Mouse (Mus musculus): ENCODE measurements around the gene Ergic2. TPM values are rescaled to one million over a fixed set of nuclear protein-coding genes. Genes with fewer than 3 reads are reported as not detected.
A peak's percentile ranks its signal among the peaks of the same experiment; 100 is the strongest.

The Ergic2 gene
- 201 and 235 TPM in 2 replicates for polyA plus RNA-seq (2015; fragmentation: Nextera tagmentation; extraction: Ambion mirVana)

DNA sequence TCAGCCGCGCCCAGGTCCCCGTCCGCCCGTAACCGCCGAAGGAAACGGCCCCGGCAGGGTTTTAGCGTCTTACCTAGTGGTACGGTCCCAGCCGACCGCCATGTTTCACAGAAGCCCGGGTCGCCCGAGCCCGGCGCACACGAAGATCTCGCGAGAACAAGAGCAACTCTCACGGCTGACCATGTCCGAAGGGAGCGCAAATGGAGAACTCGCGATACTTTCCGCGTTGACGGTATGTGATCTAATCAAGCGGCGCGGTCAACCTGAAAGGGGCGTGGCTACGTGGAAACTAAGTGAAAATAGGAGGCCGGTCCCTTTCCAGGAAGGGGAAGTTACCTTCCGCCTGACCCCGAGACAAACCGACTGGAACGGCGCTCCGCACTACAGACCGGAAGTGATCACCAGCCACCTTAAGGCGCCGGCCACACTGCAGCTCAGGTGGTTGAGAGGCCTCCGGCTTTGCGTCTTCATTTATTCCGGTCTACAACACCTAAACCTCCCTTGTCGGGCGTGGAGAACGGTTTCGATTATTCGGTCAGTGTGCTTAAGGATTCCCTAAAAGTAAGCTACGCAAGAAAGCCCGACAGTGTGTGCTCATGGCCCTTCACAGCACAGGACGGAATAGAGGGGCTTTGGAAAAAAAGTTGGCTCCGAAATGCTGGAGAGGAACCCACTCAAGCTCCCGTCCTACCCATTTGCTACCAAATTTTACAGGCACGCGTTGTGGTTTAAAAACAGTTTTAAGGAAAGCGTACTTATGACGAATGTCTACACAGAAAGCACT is at the start of gene Ergic2:
Gene Ergic2, minus strand, starts transcription at position 478 of the 784 bp plus-strand sequence.
- peak; percentile 99 for ATAC-seq
- Histone ChIP-seq H3K9me3 (ENCODE audit: control insufficient read depth, low read length) (no peaks in the 10 kb centered on the region), H3K4me2 (ENCODE audit: low read length) (peak within 1 kb of the TSS; percentile 84), H3K27me3 (replicated peaks; ENCODE audit: control insufficient read depth, insufficient read depth, low read length) (no peaks in the 10 kb centered on the region), H3K27ac (ENCODE audit: low read depth, low read length) (peak within 1 kb of the TSS; percentile 86), H3K36me3 (ENCODE audit: control insufficient read depth, insufficient read depth, low read length) (no peaks in the 10 kb centered on the region), H3K9ac (ENCODE audit: low read depth, low read length) (peak within 1 kb of the TSS; percentile 88), H3K4me3 (ENCODE audit: low read length) (peak within 1 kb of the TSS; percentile 77), H3K4me1 (ENCODE audit: control insufficient read depth, insufficient read depth, low read depth, low read length) (peaks cover 17% of the 10 kb centered on the region)
- 1% methylated on average over 61 of the region's 61 CpGs for WGBS

DNA sequence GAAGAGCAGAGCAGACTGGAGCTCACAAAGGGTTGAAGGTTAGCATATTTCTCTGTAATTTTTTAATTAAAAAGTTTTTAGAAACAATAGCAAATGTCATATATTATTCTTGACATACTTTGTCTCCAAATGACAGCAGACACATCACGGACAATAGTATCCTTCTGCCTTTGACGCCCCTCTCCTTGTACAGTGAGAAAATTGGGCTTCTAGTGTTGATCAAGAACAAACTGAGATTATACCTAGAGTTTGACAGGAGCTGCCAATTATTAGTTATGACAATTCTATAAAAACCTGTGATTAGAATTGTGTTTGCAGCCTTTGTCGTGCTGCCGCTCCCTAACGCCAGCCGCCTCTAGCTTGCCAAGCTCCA is 48.5 kb upstream of the Ergic2 start:
- peak; percentile 28; the same call in 1 of the 2 replicates for ATAC-seq
- 78% methylated on average over 6 of the region's 6 CpGs for WGBS
- peak overlapping the region; percentile 34; the same call in 1 of the 2 replicates for H3K27ac ChIP-seq (ENCODE audit: low read depth, low read length)
- H3K9me3 ChIP-seq (ENCODE audit: control insufficient read depth, low read length) = no peaks in the 10 kb centered on the region
- H3K36me3 ChIP-seq (ENCODE audit: control insufficient read depth, insufficient read depth, low read length) = no peaks in the 10 kb centered on the region
- H3K4me1 ChIP-seq (ENCODE audit: control insufficient read depth, insufficient read depth, low read depth, low read length) = peaks cover 6% of the 10 kb centered on the region; the same call in 1 of the 2 replicates
- H3K4me2 ChIP-seq (ENCODE audit: low read length) = no peak overlapping the region
- H3K4me3 ChIP-seq (ENCODE audit: low read length) = no peak overlapping the region
- no peaks in the 10 kb centered on the region for H3K27me3 ChIP-seq (replicated peaks; ENCODE audit: control insufficient read depth, insufficient read depth, low read length)
- H3K9ac ChIP-seq (ENCODE audit: low read depth, low read length) = no peak overlapping the region; the same call in 1 of the 2 replicates

DNA sequence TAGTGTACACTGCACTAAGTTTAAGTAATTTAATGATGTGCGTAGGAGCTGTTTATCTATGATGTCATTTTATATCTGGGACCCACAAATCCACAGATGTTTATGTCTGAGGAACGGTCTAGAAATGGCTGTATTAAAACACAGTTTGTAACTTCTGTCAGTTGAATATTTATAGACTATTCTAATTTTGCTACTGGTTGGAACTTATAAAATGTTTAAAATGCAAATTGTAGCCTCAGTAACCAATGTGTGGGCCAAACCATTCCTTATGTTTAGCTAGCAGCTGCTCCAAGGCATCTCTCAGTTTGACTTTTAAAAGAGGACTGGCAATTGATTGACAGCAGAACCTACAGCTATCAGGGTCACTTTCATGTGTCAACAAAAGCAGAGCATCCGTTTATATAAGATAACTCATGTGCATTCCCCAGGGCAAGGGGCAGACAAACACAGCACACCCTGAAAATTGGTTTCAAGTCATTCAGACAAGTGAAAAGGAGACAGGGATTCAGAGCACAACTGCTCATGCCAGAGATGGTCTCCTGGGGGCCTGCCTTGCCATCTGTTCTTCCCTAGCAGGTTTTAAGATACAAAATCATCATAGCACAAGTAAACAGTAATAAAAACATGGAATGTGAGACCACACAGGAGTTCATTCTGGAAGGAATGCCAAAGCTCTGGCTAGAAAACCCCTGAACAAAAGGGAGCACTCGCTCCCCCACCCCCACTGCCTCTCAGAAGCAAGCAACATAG is 48.0 kb upstream of the Ergic2 start:
- peak; percentile 89 for ATAC-seq
- H3K4me2 ChIP-seq (ENCODE audit: low read length) = no peak overlapping the region
- no peaks in the 10 kb centered on the region for H3K36me3 ChIP-seq (ENCODE audit: control insufficient read depth, insufficient read depth, low read length)
- H3K4me3 ChIP-seq (ENCODE audit: low read length) = no peak overlapping the region
- H3K4me1 ChIP-seq (ENCODE audit: control insufficient read depth, insufficient read depth, low read depth, low read length) = peaks cover 6% of the 10 kb centered on the region; the same call in 1 of the 2 replicates
- 38% methylated on average over 4 of the region's 4 CpGs for WGBS
- H3K27ac ChIP-seq (ENCODE audit: low read depth, low read length) = peak overlapping the region; percentile 34; the same call in 1 of the 2 replicates
- no peaks in the 10 kb centered on the region for H3K9me3 ChIP-seq (ENCODE audit: control insufficient read depth, low read length)
- no peak overlapping the region; the same call in 1 of the 2 replicates for H3K9ac ChIP-seq (ENCODE audit: low read depth, low read length)
- no peaks in the 10 kb centered on the region for H3K27me3 ChIP-seq (replicated peaks; ENCODE audit: control insufficient read depth, insufficient read depth, low read length)

DNA sequence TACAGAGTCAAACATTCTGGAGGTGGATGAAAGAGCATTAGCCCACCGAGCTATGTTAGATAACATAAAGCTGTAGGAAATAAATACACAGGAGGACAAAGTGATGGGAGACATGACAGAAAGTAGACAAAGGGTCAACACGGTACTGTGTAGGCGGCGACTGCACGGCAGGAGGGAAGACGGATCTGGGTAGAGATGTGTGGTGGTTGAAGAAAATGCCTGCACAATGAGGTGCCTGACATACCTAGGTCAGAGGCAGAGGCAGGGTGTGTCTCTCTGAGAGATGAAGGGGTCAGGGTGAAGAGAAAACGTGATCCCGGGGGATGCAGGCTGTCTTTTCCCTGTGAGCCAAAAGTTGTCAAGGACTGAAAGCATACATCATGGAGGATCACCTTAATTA is 46.9 kb upstream of the Ergic2 start:
- 67% methylated on average over 8 of the region's 8 CpGs for WGBS
- Histone ChIP-seq H3K4me3 (ENCODE audit: low read length) (no peak overlapping the region), H3K4me2 (ENCODE audit: low read length) (no peak overlapping the region), H3K36me3 (ENCODE audit: control insufficient read depth, insufficient read depth, low read length) (no peaks in the 10 kb centered on the region), H3K27ac (ENCODE audit: low read depth, low read length) (no peak overlapping the region), H3K4me1 (ENCODE audit: control insufficient read depth, insufficient read depth, low read depth, low read length) (peaks cover 6% of the 10 kb centered on the region; the same call in 1 of the 2 replicates), H3K9ac (ENCODE audit: low read depth, low read length) (no peak overlapping the region), H3K9me3 (ENCODE audit: control insufficient read depth, low read length) (no peaks in the 10 kb centered on the region), H3K27me3 (replicated peaks; ENCODE audit: control insufficient read depth, insufficient read depth, low read length) (no peaks in the 10 kb centered on the region)
- no peak for ATAC-seq

DNA sequence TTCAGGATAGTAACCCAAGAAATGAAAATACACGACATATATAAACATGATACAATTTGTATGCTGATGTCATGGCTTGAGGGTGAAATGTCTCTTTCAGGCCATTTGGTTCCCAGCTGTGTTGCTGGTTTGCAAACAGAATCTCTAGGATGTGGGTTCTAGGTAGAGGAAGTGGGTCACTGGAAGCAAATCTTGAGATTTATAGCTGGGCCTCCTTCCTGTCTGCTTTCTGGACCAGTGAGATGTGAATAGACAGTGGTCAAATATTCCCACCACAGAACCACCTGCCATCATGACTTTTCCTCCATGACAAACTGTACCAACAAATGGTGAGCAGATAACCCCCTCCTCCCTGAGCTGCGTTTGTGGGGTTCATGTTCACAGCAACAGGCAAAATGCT is 45.6 kb upstream of the Ergic2 start:
- no peaks in the 10 kb centered on the region for H3K27me3 ChIP-seq (replicated peaks; ENCODE audit: control insufficient read depth, insufficient read depth, low read length)
- H3K9me3 ChIP-seq (ENCODE audit: control insufficient read depth, low read length) = no peaks in the 10 kb centered on the region
- H3K27ac ChIP-seq (ENCODE audit: low read depth, low read length) = no peak overlapping the region
- H3K4me1 ChIP-seq (ENCODE audit: control insufficient read depth, insufficient read depth, low read depth, low read length) = peaks cover 6% of the 10 kb centered on the region; the same call in 1 of the 2 replicates
- H3K4me2 ChIP-seq (ENCODE audit: low read length) = no peak overlapping the region
- no peaks in the 10 kb centered on the region for H3K36me3 ChIP-seq (ENCODE audit: control insufficient read depth, insufficient read depth, low read length)
- H3K9ac ChIP-seq (ENCODE audit: low read depth, low read length) = no peak overlapping the region
- 88% methylated on average over 2 of the region's 2 CpGs for WGBS
- no peak for ATAC-seq
- no peak overlapping the region for H3K4me3 ChIP-seq (ENCODE audit: low read length)

DNA sequence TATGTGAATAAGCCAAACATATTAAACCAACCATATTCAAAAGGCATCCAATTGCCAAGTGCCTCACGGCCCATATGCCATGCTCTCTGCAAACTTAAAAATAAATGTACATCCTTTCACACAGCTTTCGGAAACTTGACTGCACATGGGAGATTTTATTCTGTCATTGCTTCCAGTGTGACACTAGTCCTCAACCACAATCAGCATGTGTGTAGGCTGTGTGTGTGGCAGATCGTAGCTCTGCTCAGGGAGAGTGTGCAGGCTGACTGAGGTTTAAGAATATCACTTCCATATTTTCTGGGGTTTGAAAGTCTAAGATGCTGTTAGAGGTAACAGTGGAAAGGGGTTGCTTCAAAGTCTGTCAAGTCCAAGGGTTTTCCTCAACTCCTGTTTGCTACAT is 43.9 kb upstream of the Ergic2 start:
- no peak overlapping the region for H3K4me2 ChIP-seq (ENCODE audit: low read length)
- no peak overlapping the region for H3K27ac ChIP-seq (ENCODE audit: low read depth, low read length)
- H3K36me3 ChIP-seq (ENCODE audit: control insufficient read depth, insufficient read depth, low read length) = no peaks in the 10 kb centered on the region
- H3K4me1 ChIP-seq (ENCODE audit: control insufficient read depth, insufficient read depth, low read depth, low read length) = peaks cover 6% of the 10 kb centered on the region; the same call in 1 of the 2 replicates
- 87% methylated on average over 3 of the region's 3 CpGs for WGBS
- no peak overlapping the region for H3K9ac ChIP-seq (ENCODE audit: low read depth, low read length)
- no peak for ATAC-seq
- H3K27me3 ChIP-seq (replicated peaks; ENCODE audit: control insufficient read depth, insufficient read depth, low read length) = no peaks in the 10 kb centered on the region
- H3K9me3 ChIP-seq (ENCODE audit: control insufficient read depth, low read length) = no peaks in the 10 kb centered on the region
- no peak overlapping the region for H3K4me3 ChIP-seq (ENCODE audit: low read length)

DNA sequence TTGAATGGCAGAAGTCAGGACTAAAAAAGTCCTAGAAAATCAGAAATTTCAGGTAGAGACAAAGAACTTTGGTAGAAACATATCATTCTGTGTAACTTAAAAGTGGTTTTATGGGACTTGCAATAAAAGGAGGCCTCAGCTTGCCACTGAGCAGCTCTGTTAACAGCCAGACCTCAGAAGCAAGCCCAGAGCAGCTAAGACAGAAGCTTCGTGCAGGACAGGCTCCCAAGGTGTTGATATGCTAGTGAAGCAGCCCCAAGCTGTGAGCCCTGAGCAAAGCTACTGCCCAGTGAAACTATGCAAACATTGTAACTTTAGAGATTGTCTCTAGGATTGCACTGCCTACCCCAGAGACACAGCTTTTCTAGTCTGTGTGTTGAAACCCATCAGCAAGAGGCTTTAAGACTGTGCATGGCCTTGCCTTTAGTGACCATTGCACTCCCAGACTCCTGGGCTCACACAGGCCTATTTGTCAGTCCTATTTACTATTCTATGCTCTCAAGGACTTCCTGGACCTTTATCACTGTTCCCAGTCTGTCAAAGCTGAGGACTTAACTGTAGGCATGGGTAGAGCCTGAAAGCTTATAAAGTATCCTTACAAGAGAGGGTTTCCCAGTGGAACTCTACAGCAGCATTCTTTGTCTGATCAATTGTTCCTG is 43.4 kb upstream of the Ergic2 start:
- WGBS = 60% methylated on average over 1 of the region's 1 CpGs
- ATAC-seq = no peak

DNA sequence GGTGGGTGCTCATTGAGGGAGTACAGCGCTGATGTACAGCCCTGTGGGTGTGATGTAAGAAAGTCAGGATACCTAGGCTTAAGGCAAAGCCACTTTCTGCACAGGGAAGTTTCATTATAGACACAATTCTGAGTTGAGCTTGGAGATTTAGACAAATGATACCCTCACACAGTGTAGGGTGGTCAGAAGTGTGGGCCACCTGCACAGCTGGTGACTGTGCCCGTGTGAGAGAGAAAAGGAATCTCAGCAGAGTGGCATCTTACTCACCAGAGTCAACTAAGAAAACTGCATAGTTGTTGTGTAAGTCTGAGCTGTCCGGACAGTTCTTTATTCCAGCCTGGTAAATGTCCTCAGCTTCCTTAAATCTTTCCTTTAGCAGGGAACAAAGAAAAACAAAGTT is 37.0 kb upstream of the Ergic2 start:
- H3K9me3 ChIP-seq (ENCODE audit: control insufficient read depth, low read length) = no peaks in the 10 kb centered on the region
- no peak overlapping the region for H3K4me3 ChIP-seq (ENCODE audit: low read length)
- H3K4me2 ChIP-seq (ENCODE audit: low read length) = no peak overlapping the region
- H3K36me3 ChIP-seq (ENCODE audit: control insufficient read depth, insufficient read depth, low read length) = no peaks in the 10 kb centered on the region; the same call in 1 of the 2 replicates
- H3K9ac ChIP-seq (ENCODE audit: low read depth, low read length) = no peak overlapping the region
- H3K27me3 ChIP-seq (replicated peaks; ENCODE audit: control insufficient read depth, insufficient read depth, low read length) = no peaks in the 10 kb centered on the region
- H3K27ac ChIP-seq (ENCODE audit: low read depth, low read length) = peak overlapping the region; percentile 21; the same call in 1 of the 2 replicates
- no peak for ATAC-seq
- 0 out of 2 replicates have a peak, but pooled peaks cover 2% of the 10 kb centered on the region for H3K4me1 ChIP-seq (ENCODE audit: control insufficient read depth, insufficient read depth, low read depth, low read length)
- 77% methylated on average over 3 of the region's 3 CpGs for WGBS

More for the DNA sequence above, 43.4 kb upstream of the Ergic2 start:
- Histone ChIP-seq H3K4me1 (ENCODE audit: control insufficient read depth, insufficient read depth, low read depth, low read length) (peaks cover 5% of the 10 kb centered on the region; the same call in 1 of the 2 replicates), H3K36me3 (ENCODE audit: control insufficient read depth, insufficient read depth, low read length) (no peaks in the 10 kb centered on the region), H3K27me3 (replicated peaks; ENCODE audit: control insufficient read depth, insufficient read depth, low read length) (no peaks in the 10 kb centered on the region), H3K9me3 (ENCODE audit: control insufficient read depth, low read length) (no peaks in the 10 kb centered on the region), H3K4me2 (ENCODE audit: low read length) (no peak overlapping the region), H3K4me3 (ENCODE audit: low read length) (no peak overlapping the region), H3K27ac (ENCODE audit: low read depth, low read length) (no peak overlapping the region), H3K9ac (ENCODE audit: low read depth, low read length) (no peak overlapping the region)

Data from hindbrain, embryonic 16.5 days (tissue).